Mouse (Mus musculus): ENCODE data around the gene Ciart. TPM values are rescaled to one million over a fixed set of nuclear protein-coding genes. Genes with fewer than 3 reads are reported as not detected.
A peak's percentile ranks its signal among the peaks of the same experiment; 100 is the strongest.
"Not testable (repeated sequence)": the region's sequence is repeated elsewhere in the genome, so short reads cannot be mapped to it uniquely, and the experiment has no call there.

Ciart gene
- polyA plus RNA-seq, 1 experiment from 2014 or later: 1.3 TPM

GRCm38 (mm10) chr3:95928261-95928657 is 46.2 kb upstream of the Ciart start:
- Histone ChIP-seq H3K27ac (ENCODE audit: low read depth, low read length) (no peak overlapping the region), H3K36me3 (ENCODE audit: control insufficient read depth, insufficient read depth) (0 out of 2 replicates have a peak, but pooled peaks cover under 1% of the 10 kb centered on the region), H3K4me3 (ENCODE audit: low read depth, low read length) (peak overlapping the region; percentile 67), H3K9me3 (ENCODE audit: control insufficient read depth) (no peaks in the 10 kb centered on the region), H3K9ac (ENCODE audit: low read depth, low read length) (peak overlapping the region; percentile 42; the same call in 1 of the 2 replicates), H3K4me1 (replicated peaks; ENCODE audit: control insufficient read depth, insufficient read depth, low read length) (no peaks in the 10 kb centered on the region), H3K27me3 (replicated peaks; ENCODE audit: control insufficient read depth, insufficient read depth, low read length) (no peaks in the 10 kb centered on the region), H3K4me2 (replicated peaks; ENCODE audit: low read depth) (peak overlapping the region; percentile 87)
- no peak for ATAC-seq
- WGBS: 46% methylated on average over 6 of the region's 6 CpGs
- TF ChIP-seq CTCF (IDR thresholded peaks at IDR 0.05; ENCODE audit: low read depth): no peak

GRCm38 (mm10) chr3:95925087-95925486 is 43.0 kb upstream of the Ciart start:
- H3K4me3 ChIP-seq (ENCODE audit: low read depth, low read length): no peak overlapping the region
- TF ChIP-seq CTCF (IDR thresholded peaks at IDR 0.05; ENCODE audit: low read depth): no peak
- no peaks in the 10 kb centered on the region for H3K36me3 ChIP-seq (ENCODE audit: control insufficient read depth, insufficient read depth)
- ATAC-seq: no peak
- H3K9ac ChIP-seq (ENCODE audit: low read depth, low read length): no peak overlapping the region
- H3K9me3 ChIP-seq (ENCODE audit: control insufficient read depth): no peaks in the 10 kb centered on the region
- WGBS: 85% methylated on average over 5 of the region's 5 CpGs
- H3K4me1 ChIP-seq (replicated peaks; ENCODE audit: control insufficient read depth, insufficient read depth, low read length): no peaks in the 10 kb centered on the region
- H3K27ac ChIP-seq (ENCODE audit: low read depth, low read length): no peak overlapping the region
- H3K27me3 ChIP-seq (replicated peaks; ENCODE audit: control insufficient read depth, insufficient read depth, low read length): no peaks in the 10 kb centered on the region
- no peak overlapping the region for H3K4me2 ChIP-seq (replicated peaks; ENCODE audit: low read depth)

- H3K4me2 ChIP-seq (replicated peaks; ENCODE audit: low read depth): no peak overlapping the region
- 70% methylated on average over 4 of the region's 4 CpGs for WGBS
- TF ChIP-seq CTCF (IDR thresholded peaks at IDR 0.05; ENCODE audit: low read depth): no peak
- no peaks in the 10 kb centered on the region for H3K27me3 ChIP-seq (replicated peaks; ENCODE audit: control insufficient read depth, insufficient read depth, low read length)
- no peak overlapping the region for H3K9ac ChIP-seq (ENCODE audit: low read depth, low read length)
- ATAC-seq: no peak
- no peaks in the 10 kb centered on the region for H3K36me3 ChIP-seq (ENCODE audit: control insufficient read depth, insufficient read depth)
- no peak overlapping the region for H3K4me3 ChIP-seq (ENCODE audit: low read depth, low read length)
- H3K4me1 ChIP-seq (replicated peaks; ENCODE audit: control insufficient read depth, insufficient read depth, low read length): no peaks in the 10 kb centered on the region
- H3K27ac ChIP-seq (ENCODE audit: low read depth, low read length): no peak overlapping the region
- H3K9me3 ChIP-seq (ENCODE audit: control insufficient read depth): no peaks in the 10 kb centered on the region
These were observed 42.1 kb upstream of the Ciart start for GRCm38 (mm10) chr3:95924185-95924584.

- WGBS: 80% methylated on average over 7 of the region's 7 CpGs
- not testable (repeated sequence) for H3K9ac ChIP-seq (ENCODE audit: low read depth, low read length); H3K4me2 ChIP-seq (replicated peaks; ENCODE audit: low read depth); H3K27me3 ChIP-seq (replicated peaks; ENCODE audit: control insufficient read depth, insufficient read depth, low read length); ATAC-seq; H3K36me3 ChIP-seq (ENCODE audit: control insufficient read depth, insufficient read depth); H3K27ac ChIP-seq (ENCODE audit: low read depth, low read length); H3K4me3 ChIP-seq (ENCODE audit: low read depth, low read length); H3K4me1 ChIP-seq (replicated peaks; ENCODE audit: control insufficient read depth, insufficient read depth, low read length); H3K9me3 ChIP-seq (ENCODE audit: control insufficient read depth)
These were observed 41.4 kb upstream of the Ciart start for GRCm38 (mm10) chr3:95923429-95923828.

GRCm38 (mm10) chr3:95920532-95920931 is 38.5 kb upstream of the Ciart start:
- not testable (repeated sequence) for H3K4me2 ChIP-seq (replicated peaks; ENCODE audit: low read depth); H3K27ac ChIP-seq (ENCODE audit: low read depth, low read length); H3K36me3 ChIP-seq (ENCODE audit: control insufficient read depth, insufficient read depth); H3K9ac ChIP-seq (ENCODE audit: low read depth, low read length); ATAC-seq; H3K4me1 ChIP-seq (replicated peaks; ENCODE audit: control insufficient read depth, insufficient read depth, low read length); H3K4me3 ChIP-seq (ENCODE audit: low read depth, low read length); H3K9me3 ChIP-seq (ENCODE audit: control insufficient read depth); H3K27me3 ChIP-seq (replicated peaks; ENCODE audit: control insufficient read depth, insufficient read depth, low read length)
- 59% methylated on average over 2 of the region's 2 CpGs for WGBS

GRCm38 (mm10) chr3:95916760-95917159 is 34.7 kb upstream of the Ciart start:
- no peak for ATAC-seq
- no peaks in the 10 kb centered on the region for H3K9me3 ChIP-seq (ENCODE audit: control insufficient read depth)
- H3K4me3 ChIP-seq (ENCODE audit: low read depth, low read length): no peak overlapping the region
- H3K9ac ChIP-seq (ENCODE audit: low read depth, low read length): no peak overlapping the region
- no peak overlapping the region for H3K27ac ChIP-seq (ENCODE audit: low read depth, low read length)
- WGBS: 72% methylated on average over 7 of the region's 7 CpGs
- H3K27me3 ChIP-seq (replicated peaks; ENCODE audit: control insufficient read depth, insufficient read depth, low read length): no peaks in the 10 kb centered on the region
- no peak overlapping the region for H3K4me2 ChIP-seq (replicated peaks; ENCODE audit: low read depth)
- H3K36me3 ChIP-seq (ENCODE audit: control insufficient read depth, insufficient read depth): no peaks in the 10 kb centered on the region
- no peaks in the 10 kb centered on the region for H3K4me1 ChIP-seq (replicated peaks; ENCODE audit: control insufficient read depth, insufficient read depth, low read length)
- no peak for TF ChIP-seq CTCF (IDR thresholded peaks at IDR 0.05; ENCODE audit: low read depth)

- WGBS: 76% methylated on average over 4 of the region's 4 CpGs
- Histone ChIP-seq H3K4me2 (replicated peaks; ENCODE audit: low read depth) (no peak overlapping the region), H3K9me3 (ENCODE audit: control insufficient read depth) (no peaks in the 10 kb centered on the region), H3K36me3 (ENCODE audit: control insufficient read depth, insufficient read depth) (no peaks in the 10 kb centered on the region), H3K4me3 (ENCODE audit: low read depth, low read length) (no peak overlapping the region), H3K27ac (ENCODE audit: low read depth, low read length) (no peak overlapping the region), H3K4me1 (replicated peaks; ENCODE audit: control insufficient read depth, insufficient read depth, low read length) (no peaks in the 10 kb centered on the region), H3K9ac (ENCODE audit: low read depth, low read length) (no peak overlapping the region), H3K27me3 (replicated peaks; ENCODE audit: control insufficient read depth, insufficient read depth, low read length) (no peaks in the 10 kb centered on the region)
- TF ChIP-seq CTCF (IDR thresholded peaks at IDR 0.05; ENCODE audit: low read depth): no peak
- no peak for ATAC-seq
These were observed 32.7 kb upstream of the Ciart start for GRCm38 (mm10) chr3:95914706-95915105.
